Mouse (Mus musculus) ES-Bruce4 (cell line): ENCODE measurements around the gene Usp45. TPM values are rescaled to one million over a fixed set of nuclear protein-coding genes. Genes with fewer than 3 reads are reported as not detected.
A peak's percentile ranks its signal among the peaks of the same experiment; 100 is the strongest.

ENCODE experiments used
- H3K27ac ChIP-seq: 2 replicates; pipeline ENCODE4 v1.5.1; 2012; ENCODE audit warnings: low read length, inconsistent platforms; ENCODE audit not compliant: insufficient read depth
- H3K27me3 ChIP-seq: 2 replicates; pipeline ENCODE4 v1.6.1; 2012; ENCODE audit warnings: mild to moderate bottlenecking, low read length, inconsistent platforms; ENCODE audit not compliant: control insufficient read depth, poor library complexity, insufficient read depth, severe bottlenecking
- H3K36me3 ChIP-seq: 2 replicates; pipeline ENCODE4 v1.6.1; 2012; ENCODE audit warnings: inconsistent platforms, mild to moderate bottlenecking, low read length, moderate library complexity; ENCODE audit not compliant: control insufficient read depth, poor library complexity, insufficient read depth, severe bottlenecking
- H3K4me1 ChIP-seq: one replicate; pipeline ENCODE4 v1.8.1; 2011; ENCODE audit warnings: low read length; ENCODE audit not compliant: control insufficient read depth, insufficient read depth
- H3K4me3 ChIP-seq: 2 replicates; pipeline ENCODE4 v1.5.1; 2011; ENCODE audit warnings: low read depth, mild to moderate bottlenecking, low read length
- H3K9ac ChIP-seq: 2 replicates; pipeline ENCODE4 v1.6.1; 2012; ENCODE audit warnings: low read depth, mild to moderate bottlenecking, inconsistent platforms; ENCODE audit not compliant: poor library complexity, severe bottlenecking
- H3K9me3 ChIP-seq: replicated peaks from 2 replicates; pipeline ENCODE4 v1.6.1; 2012; ENCODE audit warnings: mild to moderate bottlenecking, low read length, inconsistent platforms; ENCODE audit not compliant: control insufficient read depth, poor library complexity, insufficient read depth, severe bottlenecking
- CTCF ChIP-seq: IDR thresholded peaks from one replicate; pipeline ENCODE4 v1.8.1; 2011; ENCODE audit warnings: low read depth, low read length
- EP300 ChIP-seq: IDR thresholded peaks from 2 replicates; pipeline ENCODE4 v1.6.1; 2011; ENCODE audit warnings: low read depth, low read length; ENCODE audit not compliant: insufficient read depth
- POLR2A ChIP-seq: IDR thresholded peaks from one replicate; pipeline ENCODE4 v1.8.1; 2011; ENCODE audit warnings: low read length; ENCODE audit not compliant: insufficient read depth
- polyA plus RNA-seq: library from polyadenylated mRNA; stranded (reverse); fragments of >200 nt; gene quantifications from 2 replicates; pipeline ENCODE4 v1.2.4, GENCODE M21; 2011; ENCODE audit warnings: low read depth; ENCODE audit not compliant: missing spikeins, insufficient read depth, insufficient read length

Usp45 gene
- polyA plus RNA-seq, 1 experiment: 38.1 TPM

GRCm38 (mm10) chr4:21801620-21802019, 34.7 kb downstream of the Usp45 start:
- TF ChIP-seq EP300: no peak
- no peak for TF ChIP-seq CTCF
- TF ChIP-seq POLR2A: no peak
- H3K27me3 ChIP-seq: no peaks in the 10 kb centered on the region
- H3K4me1 ChIP-seq: no peaks in the 10 kb centered on the region
- no peak overlapping the region for H3K27ac ChIP-seq
- H3K9me3 ChIP-seq: no peaks in the 10 kb centered on the region
- H3K36me3 ChIP-seq: peaks cover 39% of the 10 kb centered on the region
- H3K4me3 ChIP-seq: no peak overlapping the region
- no peak overlapping the region for H3K9ac ChIP-seq

GRCm38 (mm10) chr4:21807204-21807603, 40.2 kb downstream of the Usp45 start:
- peaks cover 34% of the 10 kb centered on the region for H3K36me3 ChIP-seq
- no peaks in the 10 kb centered on the region for H3K9me3 ChIP-seq
- no peaks in the 10 kb centered on the region for H3K27me3 ChIP-seq
- H3K4me3 ChIP-seq: no peak overlapping the region
- TF ChIP-seq CTCF (no peak), EP300 (no peak), POLR2A (no peak)
- H3K9ac ChIP-seq: no peak overlapping the region
- no peak overlapping the region for H3K27ac ChIP-seq
- no peaks in the 10 kb centered on the region for H3K4me1 ChIP-seq

- Histone ChIP-seq H3K4me3 (no peak overlapping the region), H3K36me3 (peaks cover 34% of the 10 kb centered on the region), H3K4me1 (no peaks in the 10 kb centered on the region), H3K27ac (no peak overlapping the region), H3K27me3 (no peaks in the 10 kb centered on the region), H3K9me3 (no peaks in the 10 kb centered on the region), H3K9ac (no peak overlapping the region)
- no peak for TF ChIP-seq EP300
- TF ChIP-seq CTCF: no peak
- no peak for TF ChIP-seq POLR2A
These were observed 43.7 kb downstream of the Usp45 start for GRCm38 (mm10) chr4:21810608-21811007.

- Histone ChIP-seq H3K27ac (no peak overlapping the region), H3K4me1 (no peaks in the 10 kb centered on the region), H3K4me3 (no peak overlapping the region), H3K9me3 (no peaks in the 10 kb centered on the region), H3K9ac (no peak overlapping the region), H3K36me3 (peaks cover 34% of the 10 kb centered on the region), H3K27me3 (no peaks in the 10 kb centered on the region)
- no peak for TF ChIP-seq POLR2A
- no peak for TF ChIP-seq CTCF
- no peak for TF ChIP-seq EP300
These were observed 45.7 kb downstream of the Usp45 start for GRCm38 (mm10) chr4:21812635-21813034.

GRCm38 (mm10) chr4:21814029-21814428, 47.1 kb downstream of the Usp45 start:
- Histone ChIP-seq H3K4me3 (no peak overlapping the region), H3K36me3 (peaks cover 41% of the 10 kb centered on the region), H3K27me3 (no peaks in the 10 kb centered on the region), H3K9me3 (no peaks in the 10 kb centered on the region), H3K27ac (no peak overlapping the region), H3K4me1 (no peaks in the 10 kb centered on the region), H3K9ac (no peak overlapping the region)
- TF ChIP-seq POLR2A (no peak), CTCF (peak; percentile 43), EP300 (no peak)

GRCm38 (mm10) chr4:21826616-21827015, 59.7 kb downstream of the Usp45 start:
- no peak overlapping the region for H3K9ac ChIP-seq
- H3K4me1 ChIP-seq: no peaks in the 10 kb centered on the region
- no peak overlapping the region for H3K27ac ChIP-seq
- no peaks in the 10 kb centered on the region for H3K27me3 ChIP-seq
- no peaks in the 10 kb centered on the region for H3K9me3 ChIP-seq
- no peak overlapping the region for H3K4me3 ChIP-seq
- peaks cover 11% of the 10 kb centered on the region for H3K36me3 ChIP-seq
- TF ChIP-seq EP300: no peak
- no peak for TF ChIP-seq CTCF
- TF ChIP-seq POLR2A: no peak

GRCm38 (mm10) chr4:21832844-21833243, 65.9 kb downstream of the Usp45 start:
- Histone ChIP-seq H3K4me1 (no peaks in the 10 kb centered on the region), H3K27ac (no peak overlapping the region), H3K9ac (no peak overlapping the region), H3K27me3 (no peaks in the 10 kb centered on the region), H3K36me3 (peaks cover 5% of the 10 kb centered on the region), H3K4me3 (no peak overlapping the region), H3K9me3 (no peaks in the 10 kb centered on the region)
- TF ChIP-seq EP300 (no peak), CTCF (peak; percentile 75), POLR2A (no peak)
